Mouse (Mus musculus): ENCODE results near the gene Pik3cg. TPM values are rescaled to one million over a fixed set of nuclear protein-coding genes. Genes with fewer than 3 reads are reported as not detected.

The Pik3cg gene
- polyA plus RNA-seq, 1 experiment: 4.9 TPM

DNA sequence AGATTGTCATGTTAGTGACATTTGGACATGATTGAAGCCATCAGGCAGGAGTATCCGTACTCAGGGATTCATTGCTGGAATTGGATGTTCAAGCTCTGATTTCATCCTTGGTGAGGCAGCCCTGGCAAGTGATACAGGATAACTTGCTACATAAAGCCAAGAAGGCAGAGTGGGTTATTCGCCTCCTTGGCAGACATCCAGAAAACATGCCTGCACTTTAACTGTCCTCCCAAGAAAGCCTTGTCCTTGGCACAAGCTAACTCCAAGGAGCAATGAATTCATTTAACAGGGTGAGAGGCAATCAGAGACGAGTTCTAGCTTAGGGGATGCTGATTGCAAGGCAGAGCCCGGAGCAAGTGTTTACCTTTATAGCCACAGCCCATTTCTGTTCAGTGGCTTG is 25.4 kb upstream of the Pik3cg start:
- Histone ChIP-seq H3K4me3 (replicated peaks; ENCODE audit: extremely low read depth, low read depth, low read length) (no peak overlapping the region), H3K4me1 (ENCODE audit: control insufficient read depth, insufficient read depth, low read length) (no peaks in the 10 kb centered on the region)
- TF ChIP-seq POLR2A (IDR thresholded peaks at IDR 0.05; ENCODE audit: borderline replicate concordance, extremely low read depth, low read depth, low read length): no peak
- TF ChIP-seq CTCF (IDR thresholded peaks at IDR 0.05; ENCODE audit: insufficient read depth, low read length): no peak
- WGBS: 42% methylated on average over 4 of the region's 4 CpGs
- DNase-seq: no peak

DNA sequence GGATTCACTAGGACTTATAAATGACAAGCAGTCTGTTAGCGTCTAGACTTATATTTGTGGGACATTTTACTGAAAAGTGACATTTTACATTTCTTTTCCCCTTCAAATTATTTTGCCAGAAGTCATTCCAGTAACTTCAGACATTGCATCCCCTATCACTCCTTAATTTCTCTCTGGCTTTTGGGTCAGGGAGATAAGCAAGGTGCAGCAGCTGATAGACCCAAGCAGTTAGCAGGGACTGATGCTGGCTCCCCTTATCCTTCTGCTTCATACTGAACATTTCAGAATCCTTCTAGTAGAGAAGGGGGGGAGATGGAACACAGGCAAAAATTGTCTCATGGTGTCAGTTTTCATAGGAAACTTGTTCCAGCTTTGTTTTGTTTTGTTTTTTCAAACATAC is 22.9 kb upstream of the Pik3cg start:
- WGBS: 93% methylated on average over 1 of the region's 1 CpGs
- Histone ChIP-seq H3K4me3 (replicated peaks; ENCODE audit: extremely low read depth, low read depth, low read length) (no peak overlapping the region), H3K4me1 (ENCODE audit: control insufficient read depth, insufficient read depth, low read length) (no peaks in the 10 kb centered on the region)
- DNase-seq: no peak
- TF ChIP-seq POLR2A (IDR thresholded peaks at IDR 0.05; ENCODE audit: borderline replicate concordance, extremely low read depth, low read depth, low read length): no peak
- no peak for TF ChIP-seq CTCF (IDR thresholded peaks at IDR 0.05; ENCODE audit: insufficient read depth, low read length)

DNA sequence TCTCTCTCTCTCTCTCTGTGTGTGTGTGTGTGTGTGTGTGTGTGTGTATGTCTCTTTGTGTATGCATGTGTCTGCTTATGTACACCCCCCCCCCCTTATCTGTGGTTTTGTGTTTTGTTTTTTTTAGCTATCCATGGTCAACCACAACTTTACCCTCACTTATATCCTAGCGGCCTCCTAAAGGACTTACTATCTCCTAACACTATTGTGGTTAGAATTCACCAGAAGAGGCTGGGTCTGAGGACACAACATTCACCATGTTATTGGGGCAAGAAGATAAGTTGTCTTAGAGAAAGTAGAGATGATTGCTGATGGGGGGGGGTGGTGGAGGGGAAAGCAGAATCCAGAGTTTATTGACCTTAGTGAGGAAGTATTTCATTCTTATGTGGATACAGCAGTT is 15.2 kb upstream of the Pik3cg start:
- 82% methylated on average over 1 of the region's 1 CpGs for WGBS
- DNase-seq: no peak
- Histone ChIP-seq H3K4me1 (ENCODE audit: control insufficient read depth, insufficient read depth, low read length) (no peaks in the 10 kb centered on the region), H3K4me3 (replicated peaks; ENCODE audit: extremely low read depth, low read depth, low read length) (no peak overlapping the region)
- TF ChIP-seq CTCF (IDR thresholded peaks at IDR 0.05; ENCODE audit: insufficient read depth, low read length): no peak
- TF ChIP-seq POLR2A (IDR thresholded peaks at IDR 0.05; ENCODE audit: borderline replicate concordance, extremely low read depth, low read depth, low read length): no peak

DNA sequence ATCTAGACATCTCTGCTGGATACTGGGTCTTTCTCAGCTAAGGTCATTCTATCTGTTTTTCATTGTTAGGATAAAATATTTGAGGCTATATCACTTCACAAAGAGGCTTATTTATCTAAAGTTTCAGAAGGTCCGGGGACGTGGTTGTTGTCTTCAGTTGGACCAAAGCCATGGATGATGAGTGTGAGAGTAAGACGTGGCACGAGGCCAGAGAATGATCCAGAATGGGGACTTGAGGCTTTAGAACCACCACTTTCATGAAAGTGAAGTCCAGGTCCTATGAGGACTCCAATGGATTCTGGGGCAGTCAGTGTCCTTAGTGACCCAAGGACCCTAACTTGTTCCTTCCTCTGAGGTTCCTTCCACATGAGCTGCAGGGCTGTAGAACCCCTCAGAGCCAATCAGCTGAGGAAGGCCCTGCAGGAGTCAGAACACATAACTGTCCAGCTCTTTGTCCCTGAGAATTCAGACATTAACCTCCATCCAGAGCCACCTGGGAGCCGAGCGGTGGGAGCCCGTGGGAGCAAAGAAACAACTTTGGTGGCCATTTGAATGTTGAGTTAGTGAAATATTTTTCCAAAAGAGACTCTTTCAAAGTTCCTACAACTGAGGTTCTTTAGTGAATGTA is 14.4 kb upstream of the Pik3cg start:
- H3K4me3 ChIP-seq (replicated peaks; ENCODE audit: extremely low read depth, low read depth, low read length): no peak overlapping the region
- no peaks in the 10 kb centered on the region for H3K4me1 ChIP-seq (ENCODE audit: control insufficient read depth, insufficient read depth, low read length)
- TF ChIP-seq CTCF (IDR thresholded peaks at IDR 0.05; ENCODE audit: insufficient read depth, low read length) (no peak), POLR2A (IDR thresholded peaks at IDR 0.05; ENCODE audit: borderline replicate concordance, extremely low read depth, low read depth, low read length) (no peak)
- DNase-seq: no peak
- 80% methylated on average over 7 of the region's 7 CpGs for WGBS

DNA sequence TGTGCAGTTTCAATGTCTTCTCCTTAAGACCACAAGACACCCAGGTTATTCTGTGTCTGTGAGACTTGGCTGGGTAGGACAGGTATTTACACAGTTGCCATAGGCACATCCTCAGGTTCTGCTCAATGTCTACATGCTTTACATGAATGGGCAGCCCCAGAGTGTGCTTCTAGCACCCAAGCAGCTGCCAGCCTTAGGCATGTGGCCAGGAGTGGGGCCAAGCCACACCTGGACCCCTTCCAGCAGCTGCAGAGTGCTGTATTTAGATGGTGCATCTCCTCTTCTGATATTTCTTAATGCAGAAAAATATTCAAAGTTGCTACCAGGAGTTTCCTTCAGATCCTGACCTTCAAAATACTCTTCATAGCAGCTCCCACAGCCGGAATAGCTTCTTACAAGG is 11.9 kb upstream of the Pik3cg start:
- no peak for DNase-seq
- WGBS: 87% methylated on average over 1 of the region's 1 CpGs
- H3K4me3 ChIP-seq (replicated peaks; ENCODE audit: extremely low read depth, low read depth, low read length): no peak overlapping the region
- H3K4me1 ChIP-seq (ENCODE audit: control insufficient read depth, insufficient read depth, low read length): no peaks in the 10 kb centered on the region
- TF ChIP-seq POLR2A (IDR thresholded peaks at IDR 0.05; ENCODE audit: borderline replicate concordance, extremely low read depth, low read depth, low read length) (no peak), CTCF (IDR thresholded peaks at IDR 0.05; ENCODE audit: insufficient read depth, low read length) (no peak)

DNA sequence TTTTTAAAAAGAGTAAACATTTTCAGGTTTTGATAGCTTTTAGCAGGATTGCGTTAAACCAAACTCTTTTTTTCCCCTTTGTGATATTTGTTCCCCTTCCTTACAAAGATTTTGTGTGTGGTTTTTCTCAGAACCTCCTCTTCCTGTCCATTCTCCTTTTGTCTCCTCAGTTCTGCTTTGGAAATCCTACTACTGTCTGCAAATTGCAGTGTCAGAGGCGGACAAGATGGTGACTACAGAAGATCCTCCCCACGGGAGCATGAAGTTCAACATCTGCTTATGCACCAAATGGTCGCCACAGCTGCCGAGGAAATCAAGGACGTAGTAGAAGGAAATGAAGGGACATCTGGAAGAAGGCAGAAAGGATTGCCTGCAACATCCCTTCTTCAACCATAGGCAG is 6.7 kb upstream of the Pik3cg start:
- no peaks in the 10 kb centered on the region for H3K4me1 ChIP-seq (ENCODE audit: control insufficient read depth, insufficient read depth, low read length)
- DNase-seq: no peak
- H3K4me3 ChIP-seq (replicated peaks; ENCODE audit: extremely low read depth, low read depth, low read length): no peak overlapping the region
- 62% methylated on average over 6 of the region's 6 CpGs for WGBS
- TF ChIP-seq POLR2A (IDR thresholded peaks at IDR 0.05; ENCODE audit: borderline replicate concordance, extremely low read depth, low read depth, low read length) (no peak), CTCF (IDR thresholded peaks at IDR 0.05; ENCODE audit: insufficient read depth, low read length) (no peak)

DNA sequence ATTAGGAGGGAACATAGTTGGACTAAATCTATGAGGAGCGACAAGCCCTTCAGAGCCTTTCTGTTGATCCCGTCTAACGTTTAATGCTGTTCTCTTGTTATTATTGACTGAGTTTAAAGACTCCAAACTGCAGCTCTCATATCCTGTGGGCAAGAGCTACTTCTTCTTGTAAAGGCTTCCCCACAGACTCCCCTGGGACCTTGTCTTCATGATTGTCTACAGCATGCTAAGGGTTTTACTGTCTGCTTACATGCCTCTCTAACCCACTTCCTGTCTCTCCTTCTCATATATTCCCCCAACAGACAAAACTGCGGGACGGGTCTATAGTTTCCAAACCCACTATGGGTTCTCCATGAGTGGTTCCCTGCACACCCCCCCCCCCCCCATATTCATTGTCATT is 4.2 kb upstream of the Pik3cg start:
- 75% methylated on average over 5 of the region's 5 CpGs for WGBS
- DNase-seq: no peak
- no peak for TF ChIP-seq CTCF (IDR thresholded peaks at IDR 0.05; ENCODE audit: insufficient read depth, low read length)
- no peak for TF ChIP-seq POLR2A (IDR thresholded peaks at IDR 0.05; ENCODE audit: borderline replicate concordance, extremely low read depth, low read depth, low read length)
- peaks cover 5% of the 10 kb centered on the region; the same call in 1 of the 2 replicates for H3K4me1 ChIP-seq (ENCODE audit: control insufficient read depth, insufficient read depth, low read length)
- H3K4me3 ChIP-seq (replicated peaks; ENCODE audit: extremely low read depth, low read depth, low read length): no peak overlapping the region

DNA sequence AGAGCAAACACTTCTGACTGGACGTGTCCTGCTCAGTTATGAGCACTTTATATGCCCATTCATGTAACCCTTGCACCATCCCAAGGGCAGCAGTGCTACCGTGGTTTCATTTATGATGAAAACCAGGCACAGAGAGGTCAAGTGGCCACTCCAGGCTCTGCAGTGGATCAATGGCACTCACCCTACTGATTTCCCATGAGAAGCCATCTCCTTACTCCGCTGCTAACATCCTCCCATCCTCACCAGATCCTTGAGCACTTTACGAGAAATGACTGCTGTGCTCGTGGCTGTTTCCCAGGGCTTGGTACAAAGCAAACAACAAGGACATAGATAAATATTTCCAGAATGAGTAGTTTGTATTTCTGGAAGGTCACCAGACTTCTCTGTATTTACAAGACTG is 3.7 kb upstream of the Pik3cg start:
- no peak for DNase-seq
- H3K4me1 ChIP-seq (ENCODE audit: control insufficient read depth, insufficient read depth, low read length): peaks cover 5% of the 10 kb centered on the region; the same call in 1 of the 2 replicates
- 60% methylated on average over 5 of the region's 5 CpGs for WGBS
- TF ChIP-seq CTCF (IDR thresholded peaks at IDR 0.05; ENCODE audit: insufficient read depth, low read length): no peak
- no peak for TF ChIP-seq POLR2A (IDR thresholded peaks at IDR 0.05; ENCODE audit: borderline replicate concordance, extremely low read depth, low read depth, low read length)
- no peak overlapping the region for H3K4me3 ChIP-seq (replicated peaks; ENCODE audit: extremely low read depth, low read depth, low read length)

DNA sequence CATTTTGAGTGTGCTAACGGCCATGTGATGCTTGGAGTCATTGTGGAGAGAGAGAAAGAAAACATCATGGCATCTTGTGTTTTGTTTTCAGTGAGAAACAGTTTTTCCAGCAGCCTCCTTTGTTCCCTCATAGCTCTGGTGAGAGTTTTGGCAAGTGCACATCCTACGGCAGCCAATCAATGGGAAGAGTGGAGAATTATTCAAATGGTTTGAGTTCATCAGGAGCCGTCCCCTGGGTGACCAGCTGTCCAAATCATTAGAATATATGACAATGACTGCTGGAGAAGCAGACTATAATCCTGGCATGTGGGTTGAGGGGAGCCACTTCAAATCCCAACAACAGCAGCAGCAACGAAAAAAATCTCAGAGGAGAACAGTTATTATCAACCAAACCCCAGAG is 2.8 kb upstream of the Pik3cg start:
- DNase-seq: no peak
- peaks cover 5% of the 10 kb centered on the region; the same call in 1 of the 2 replicates for H3K4me1 ChIP-seq (ENCODE audit: control insufficient read depth, insufficient read depth, low read length)
- 89% methylated on average over 4 of the region's 4 CpGs for WGBS
- H3K4me3 ChIP-seq (replicated peaks; ENCODE audit: extremely low read depth, low read depth, low read length): no peak overlapping the region
- TF ChIP-seq CTCF (IDR thresholded peaks at IDR 0.05; ENCODE audit: insufficient read depth, low read length): no peak

DNA sequence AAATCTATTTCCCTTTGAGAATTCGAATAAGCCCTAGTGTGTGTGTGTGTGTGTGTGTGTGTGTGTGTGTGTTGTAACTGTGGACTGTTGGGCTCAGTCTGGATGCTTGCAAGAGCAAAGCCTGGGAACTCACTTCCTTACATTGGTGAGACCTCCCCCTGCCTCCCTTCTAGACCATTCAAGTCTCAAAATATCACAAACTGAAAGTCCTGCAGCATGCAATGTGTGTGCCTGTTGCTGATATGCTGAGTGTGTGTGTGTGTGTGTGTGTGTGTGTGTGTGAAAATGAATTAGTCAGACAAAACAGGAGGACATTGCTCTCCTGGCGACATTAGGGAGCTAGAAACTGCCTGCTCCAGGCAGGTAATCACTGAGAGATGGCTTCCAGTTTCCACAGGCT is 492 bp upstream of the Pik3cg start:
- no peak overlapping the region for H3K4me3 ChIP-seq (replicated peaks; ENCODE audit: extremely low read depth, low read depth, low read length)
- TF ChIP-seq POLR2A (IDR thresholded peaks at IDR 0.05; ENCODE audit: borderline replicate concordance, extremely low read depth, low read depth, low read length): no peak
- TF ChIP-seq CTCF (IDR thresholded peaks at IDR 0.05; ENCODE audit: insufficient read depth, low read length): no peak
- WGBS: 41% methylated on average over 2 of the region's 2 CpGs
- peaks cover 5% of the 10 kb centered on the region; the same call in 1 of the 2 replicates for H3K4me1 ChIP-seq (ENCODE audit: control insufficient read depth, insufficient read depth, low read length)
- DNase-seq: no peak
